Mouse (Mus musculus) E14TG2a.4 (cell line): ENCODE data around the gene Ank2.
"Not testable (repeated sequence)": the region's sequence is repeated elsewhere in the genome, so short reads cannot be mapped to it uniquely, and the experiment has no call there.

Experiments used
- CTCF ChIP-seq: conservative IDR thresholded peaks from 2 replicates; pipeline ENCODE4 v1.5.1; 2014; ENCODE audit warnings: low read length
- POU5F1 ChIP-seq: IDR thresholded peaks from 2 replicates; pipeline ENCODE4 v1.6.1; 2014; ENCODE audit warnings: low read length, borderline replicate concordance

- not testable (repeated sequence) for TF ChIP-seq CTCF, POU5F1
Measured at GRCm38 (mm10) chr3:127480369-127480768, 18.8 kb downstream of the Ank2 start.
